Mouse (Mus musculus): Measurements from ENCODE around the gene Pcnp.
"Not testable (repeated sequence)": the region's sequence is repeated elsewhere in the genome, so short reads cannot be mapped to it uniquely, and the experiment has no call there.

Pcnp gene

DNA sequence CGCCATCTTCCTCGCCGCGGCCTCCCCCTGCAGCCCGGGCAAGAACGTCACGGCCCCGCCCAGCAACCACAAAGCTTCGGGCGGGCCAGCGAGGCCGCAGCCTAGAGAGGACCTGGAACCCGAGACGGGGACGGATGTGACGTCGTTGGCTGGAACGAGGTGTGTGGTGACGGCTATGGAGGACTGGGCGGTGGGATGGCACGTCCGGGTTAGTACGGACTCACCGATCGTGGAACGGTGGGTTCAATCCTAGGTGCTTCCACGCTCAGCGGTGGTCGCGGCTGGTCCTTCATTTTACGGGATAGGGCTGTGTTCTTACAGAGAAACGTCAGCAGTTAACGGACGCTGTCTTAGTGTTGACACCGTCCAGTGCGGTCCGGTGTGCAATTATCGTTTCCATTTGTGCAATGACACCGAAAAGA, at the start of gene Pcnp:
Pcnp (minus strand) TSS at position 79 of the 422 bp plus-strand sequence.
- peak; percentile 96 to 99 for DNase-seq (ENCODE audit: low spot score in 2 of 2)

DNA sequence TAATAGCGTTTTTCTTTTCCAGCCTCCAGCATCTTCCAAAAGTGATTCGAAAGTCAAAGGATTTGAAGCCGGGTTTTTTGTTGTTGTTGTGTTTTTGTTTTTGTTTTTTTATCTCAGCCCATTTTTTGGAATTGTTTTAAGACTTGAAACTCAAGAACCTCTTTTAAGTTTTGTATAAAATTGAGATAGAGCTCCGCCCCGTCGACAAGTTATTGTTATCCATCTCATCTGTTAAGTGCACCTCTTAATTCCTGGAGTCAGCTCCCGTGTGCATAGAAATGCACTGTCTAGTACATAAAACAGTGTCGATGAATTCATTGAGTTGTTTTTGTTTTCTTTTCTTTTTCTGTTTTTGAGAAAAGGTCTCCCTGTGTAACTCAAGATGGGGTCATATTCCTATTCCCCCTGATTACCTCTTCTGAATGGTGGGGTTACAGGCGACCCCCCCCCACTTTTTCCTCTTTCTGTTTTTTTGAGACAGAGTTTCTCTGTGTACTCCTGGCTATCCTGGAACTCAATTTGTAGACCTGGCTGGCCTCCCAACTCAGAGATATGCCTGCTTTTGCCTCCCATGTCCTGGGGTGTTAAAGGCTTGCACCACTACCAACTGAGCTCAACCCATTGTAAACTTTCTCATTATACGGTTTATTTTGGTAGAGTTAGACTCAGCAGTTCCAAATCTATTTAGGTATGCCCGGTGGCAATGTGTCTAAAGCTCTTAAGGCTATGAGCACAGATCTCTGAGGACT, 46.8 kb upstream of the Pcnp start:
- no peak for DNase-seq (ENCODE audit: low spot score in 2 of 2)

DNA sequence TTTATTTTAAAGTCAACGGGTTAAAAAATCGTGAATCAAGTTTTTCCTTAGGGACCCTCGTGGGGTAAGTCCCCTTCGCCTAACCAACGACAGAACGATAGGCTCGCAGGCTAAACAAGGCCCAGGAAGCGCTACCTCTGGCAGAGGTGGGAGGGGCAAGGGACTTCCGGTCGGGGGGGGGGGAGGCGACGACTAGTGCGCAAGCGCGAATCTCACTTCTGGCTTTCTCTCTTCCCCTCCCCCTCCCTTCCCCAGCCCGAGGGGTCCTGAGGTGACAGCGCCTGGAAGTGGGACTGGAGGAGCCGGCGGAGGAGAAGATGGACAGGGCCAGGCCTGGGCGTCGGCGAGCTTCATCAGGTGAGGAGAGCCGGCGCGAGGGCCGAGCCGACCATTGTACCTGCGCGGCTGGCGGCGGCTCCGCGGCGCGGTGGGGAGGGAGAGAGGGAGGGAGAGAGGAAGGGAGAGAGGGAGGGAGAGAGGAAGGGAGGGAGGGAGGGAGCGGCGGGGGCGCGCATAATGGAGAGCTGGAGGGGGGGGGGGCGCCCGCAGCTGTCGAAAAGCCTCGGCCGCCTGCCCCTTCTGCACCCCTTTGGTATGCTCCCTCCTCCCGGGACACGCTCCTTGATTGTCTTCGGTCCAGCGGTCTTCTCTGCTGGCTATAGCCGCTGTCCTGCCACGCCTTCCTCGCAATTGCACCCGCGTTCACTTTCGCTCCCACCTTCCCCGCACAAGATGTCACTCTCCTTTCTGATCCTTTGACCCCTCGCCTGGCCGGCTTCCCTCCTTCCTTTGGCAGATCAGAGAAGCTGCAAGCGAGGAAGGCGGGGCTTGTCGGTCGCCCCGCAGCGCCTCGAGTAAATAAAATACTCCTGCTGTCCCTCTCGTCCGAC, 45.9 kb upstream of the Pcnp start:
- peak; percentile 78 to 80 for DNase-seq (ENCODE audit: low spot score in 2 of 2)

DNA sequence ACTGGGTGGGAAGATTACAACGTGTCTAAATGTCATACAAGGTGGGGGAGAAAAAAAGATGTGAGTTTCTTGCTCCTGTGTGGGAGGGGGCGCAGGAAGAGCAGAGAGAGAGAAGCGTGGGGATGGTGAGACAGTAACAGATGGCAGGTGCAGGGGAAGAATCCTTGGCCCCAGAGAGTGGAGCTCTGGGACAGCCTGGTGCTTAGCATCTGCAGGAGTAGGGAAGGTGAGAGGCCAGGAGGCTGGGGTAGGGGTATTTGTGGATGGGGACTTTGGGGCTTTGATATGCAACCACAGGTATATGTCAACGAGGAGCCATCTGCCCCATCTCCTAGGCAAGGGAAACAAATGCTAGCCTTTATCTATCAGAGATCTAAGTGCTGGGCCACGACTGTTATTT, 45.0 kb upstream of the Pcnp start:
- no peak for DNase-seq (ENCODE audit: low spot score in 2 of 2)

GRCm38 (mm10) chr16:56074122-56074521, 44.6 kb upstream of the Pcnp start:
- no peak for DNase-seq (ENCODE audit: low spot score in 2 of 2)

DNA sequence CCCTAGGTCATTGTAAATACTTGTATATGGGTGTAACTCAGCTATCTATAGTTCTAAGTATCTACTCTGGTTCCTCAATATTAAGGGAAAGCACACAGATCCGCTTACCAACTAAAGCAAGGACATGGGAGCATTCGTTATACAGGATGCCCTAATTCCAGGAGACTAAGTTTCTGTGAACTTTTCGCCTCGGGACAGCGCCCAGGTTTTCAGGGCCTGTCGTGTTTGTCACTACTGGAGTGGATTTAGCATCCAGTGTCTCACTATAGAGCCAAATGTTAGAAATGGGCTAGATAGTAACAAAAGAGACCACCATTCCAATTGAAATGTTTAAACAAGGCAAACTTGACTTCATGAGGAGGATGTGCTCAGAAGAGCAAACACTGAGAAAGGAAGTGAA, 43.6 kb upstream of the Pcnp start:
- DNase-seq (ENCODE audit: low spot score in 2 of 2): not testable (repeated sequence)

GRCm38 (mm10) chr16:56072533-56072932, 43.0 kb upstream of the Pcnp start:
- DNase-seq (ENCODE audit: low spot score in 2 of 2): no peak

DNA sequence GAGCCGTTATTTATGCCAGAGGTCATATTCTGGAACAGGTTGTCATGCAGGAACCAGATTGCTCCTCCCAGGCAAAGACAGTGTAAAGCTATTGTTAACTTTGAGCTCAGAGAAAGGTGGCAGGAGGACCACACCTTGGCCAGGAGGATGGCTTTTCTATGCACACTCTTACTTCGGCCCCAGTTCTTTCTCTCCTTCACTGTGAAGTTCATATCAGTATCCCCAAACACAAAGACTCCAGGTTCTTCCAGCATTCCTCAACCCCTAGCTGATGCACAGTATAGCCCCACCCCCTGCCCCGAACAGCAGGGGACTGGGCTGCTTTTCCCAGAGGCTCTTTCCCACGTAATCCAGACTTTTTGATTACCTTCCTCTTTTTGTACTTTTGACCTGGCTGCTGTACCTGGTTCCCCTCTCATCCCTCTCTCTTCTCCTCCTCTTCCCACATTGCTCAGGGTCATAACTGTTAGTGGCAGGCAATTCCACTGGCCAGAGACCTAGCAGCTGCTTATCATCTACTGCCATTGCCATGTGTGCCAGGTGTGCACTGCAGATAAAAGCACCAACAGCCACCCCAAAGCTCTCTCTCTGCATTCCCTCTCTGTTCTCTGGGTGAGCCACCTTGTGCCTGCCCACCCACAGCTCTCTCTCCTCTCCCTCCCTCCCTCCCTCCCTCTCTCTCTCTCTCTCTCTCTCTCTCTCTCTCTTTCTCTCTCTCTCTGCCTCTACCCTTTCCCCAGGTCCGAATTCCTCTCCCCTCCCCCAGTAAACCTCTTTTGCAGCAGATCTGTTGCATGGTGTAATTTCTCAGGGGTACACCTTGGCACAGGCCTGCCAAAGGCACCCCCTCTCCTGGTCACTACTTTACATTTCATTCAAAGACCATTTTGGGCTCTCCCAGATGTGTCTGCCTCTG, 42.0 kb upstream of the Pcnp start:
- DNase-seq (ENCODE audit: low spot score in 2 of 2): no peak

- no peak for DNase-seq (ENCODE audit: low spot score in 2 of 2)
Measured at GRCm38 (mm10) chr16:56068523-56069070, 39.1 kb upstream of the Pcnp start.

DNA sequence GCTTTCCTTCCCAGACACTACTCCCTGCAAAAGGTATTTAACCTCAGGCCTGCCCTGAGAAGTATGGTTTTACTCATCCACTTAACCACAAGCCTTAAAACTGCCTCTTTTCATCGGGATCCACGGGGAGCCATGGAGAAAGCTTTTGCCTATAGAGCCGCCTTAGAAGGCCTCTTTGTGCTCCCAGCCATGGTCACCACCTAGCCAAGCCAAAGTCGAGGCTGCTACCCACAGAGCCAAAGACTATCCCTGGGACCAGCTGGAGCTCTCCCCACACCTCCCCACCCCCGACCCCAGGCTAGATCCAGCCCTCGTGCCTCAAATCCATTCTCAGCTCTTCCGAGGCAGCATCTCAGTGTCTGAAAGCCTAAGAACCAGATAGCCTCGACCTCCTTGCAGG, 36.6 kb upstream of the Pcnp start:
- no peak for DNase-seq (ENCODE audit: low spot score in 2 of 2)

DNA sequence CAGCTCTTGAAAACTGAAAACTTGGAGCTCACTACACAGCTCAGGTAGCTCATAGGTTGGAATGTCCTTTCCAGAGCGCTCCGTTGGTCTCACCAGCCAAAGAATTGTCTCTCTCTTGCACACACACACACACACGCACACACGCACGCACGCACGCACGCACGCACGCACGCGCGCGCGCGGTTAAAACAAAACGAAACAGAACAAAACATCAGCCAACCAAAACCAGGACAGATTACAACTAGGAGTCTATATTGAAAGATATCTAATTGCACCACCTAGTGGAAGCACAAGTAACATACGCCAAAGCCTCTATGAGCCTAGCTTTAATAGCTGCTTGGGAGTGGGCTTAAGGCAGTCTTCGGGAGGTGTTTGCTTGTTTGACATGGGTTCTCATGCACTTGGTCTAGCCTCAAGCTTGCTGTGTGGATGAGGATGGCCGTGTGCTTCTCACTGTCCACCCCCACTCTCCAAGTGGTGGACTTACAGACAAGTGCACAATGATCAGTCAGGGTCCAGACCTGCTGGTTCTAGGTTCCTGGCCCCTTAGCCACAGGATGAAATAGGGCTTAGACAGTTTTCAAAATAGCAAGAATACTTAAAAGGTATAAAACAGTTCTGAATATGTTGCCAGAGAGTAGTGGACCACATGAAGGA, 34.9 kb upstream of the Pcnp start:
- peak in 1 of 2 experiments; percentile 38 for DNase-seq (ENCODE audit: low spot score in 2 of 2)

GRCm38 (mm10) chr16:56062981-56063380, 33.4 kb upstream of the Pcnp start:
- no peak for DNase-seq (ENCODE audit: low spot score in 2 of 2)

GRCm38 (mm10) chr16:56061995-56062594, 32.6 kb upstream of the Pcnp start:
- DNase-seq (ENCODE audit: low spot score in 2 of 2): no peak

DNA sequence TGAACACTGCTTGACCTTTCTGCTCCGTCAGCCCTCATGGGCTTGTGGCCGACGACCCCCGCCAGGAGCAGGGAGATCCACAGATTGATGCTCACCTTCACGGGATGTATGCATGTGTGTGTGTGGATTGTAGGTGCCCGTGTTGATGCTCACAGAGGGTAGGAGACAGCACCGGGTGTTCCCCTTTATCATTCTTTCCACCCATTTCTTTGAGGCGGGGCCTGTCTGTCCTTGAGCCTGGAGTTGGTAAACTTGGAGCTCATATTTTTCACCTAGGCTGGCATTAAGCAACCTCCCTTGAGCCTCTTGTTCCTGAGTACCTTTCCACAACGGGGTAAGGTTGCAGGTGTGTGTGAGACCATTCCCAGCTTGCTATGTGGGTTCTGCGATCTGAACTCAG, 28.6 kb upstream of the Pcnp start:
- no peak for DNase-seq (ENCODE audit: low spot score in 2 of 2)

DNA sequence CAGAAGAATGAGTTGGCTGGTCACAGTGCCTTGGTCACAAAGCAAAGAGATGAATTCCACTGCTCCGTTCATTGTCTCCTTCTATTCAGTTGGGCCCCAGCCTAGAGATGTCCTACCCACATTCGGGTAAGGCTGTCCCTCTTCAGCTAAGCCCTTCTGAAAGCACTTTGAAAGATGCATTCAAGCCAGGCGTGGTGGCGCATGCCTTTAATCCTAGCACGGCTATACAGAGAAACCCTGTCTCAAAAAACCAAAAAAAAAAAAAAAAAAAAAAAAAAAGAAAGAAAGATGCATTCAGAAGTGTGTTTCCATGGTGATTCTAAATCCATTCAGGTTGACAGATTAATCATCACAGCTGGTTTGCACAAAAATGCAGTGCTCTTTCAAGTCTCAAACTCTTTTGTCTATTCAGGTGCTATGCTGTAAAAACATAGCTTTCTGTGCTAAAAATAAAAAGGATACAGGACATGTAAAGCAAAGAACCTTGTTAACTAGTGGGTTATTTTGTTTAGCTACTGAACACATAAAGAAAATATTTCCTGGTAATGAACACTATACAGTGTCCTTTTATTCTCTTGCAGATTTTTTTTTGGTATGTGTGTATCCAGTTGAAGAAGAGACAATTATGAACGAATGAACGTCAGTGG, 27.5 kb upstream of the Pcnp start:
- no peak for DNase-seq (ENCODE audit: low spot score in 2 of 2)

DNA sequence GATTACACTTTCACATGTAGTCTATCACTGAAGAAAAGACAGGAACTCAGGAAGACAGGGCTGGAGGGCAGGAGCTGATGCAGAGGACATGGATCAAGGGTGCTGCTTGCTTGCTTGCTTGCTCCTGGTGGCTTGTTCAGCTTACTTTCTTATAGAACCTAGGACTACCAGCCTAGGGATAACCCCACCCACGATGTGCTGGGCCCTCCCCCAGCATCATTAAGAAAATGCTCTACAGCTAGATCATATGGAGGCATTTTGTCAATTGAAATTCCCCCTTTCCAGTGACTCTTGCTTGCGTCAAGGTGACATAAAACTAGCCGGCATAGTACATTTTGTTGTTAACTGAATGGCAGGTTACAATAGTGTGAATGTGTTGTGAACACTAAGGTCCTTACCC, 26.4 kb upstream of the Pcnp start:
- DNase-seq (ENCODE audit: low spot score in 2 of 2): no peak

DNA sequence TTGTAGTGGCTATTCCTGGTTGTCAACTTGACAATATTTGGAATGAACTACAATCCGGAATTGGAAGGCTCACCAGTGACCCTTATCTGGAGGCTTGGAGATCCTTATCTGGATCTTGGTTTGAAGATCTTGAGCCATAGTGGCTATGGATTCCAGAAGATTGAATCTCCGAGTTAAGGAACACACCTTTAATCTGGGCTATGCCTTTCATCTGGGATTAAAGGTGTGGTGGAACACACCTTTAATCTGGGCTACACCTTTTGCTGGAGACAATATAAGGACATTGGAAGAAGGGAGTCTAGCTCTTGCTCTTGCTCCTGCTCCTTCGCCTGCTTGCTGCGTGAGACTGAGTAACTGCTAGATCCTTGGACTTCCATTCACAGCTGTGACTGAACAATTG, 18.5 kb upstream of the Pcnp start, which contains the start of gene Senp7:
Senp7 (plus strand) TSS at position 301 of the 400 bp plus-strand sequence.
- DNase-seq (ENCODE audit: low spot score in 2 of 2): not testable (repeated sequence)

GRCm38 (mm10) chr16:56038090-56038489, 8.6 kb upstream of the Pcnp start:
- no peak for DNase-seq (ENCODE audit: low spot score in 2 of 2)

DNA sequence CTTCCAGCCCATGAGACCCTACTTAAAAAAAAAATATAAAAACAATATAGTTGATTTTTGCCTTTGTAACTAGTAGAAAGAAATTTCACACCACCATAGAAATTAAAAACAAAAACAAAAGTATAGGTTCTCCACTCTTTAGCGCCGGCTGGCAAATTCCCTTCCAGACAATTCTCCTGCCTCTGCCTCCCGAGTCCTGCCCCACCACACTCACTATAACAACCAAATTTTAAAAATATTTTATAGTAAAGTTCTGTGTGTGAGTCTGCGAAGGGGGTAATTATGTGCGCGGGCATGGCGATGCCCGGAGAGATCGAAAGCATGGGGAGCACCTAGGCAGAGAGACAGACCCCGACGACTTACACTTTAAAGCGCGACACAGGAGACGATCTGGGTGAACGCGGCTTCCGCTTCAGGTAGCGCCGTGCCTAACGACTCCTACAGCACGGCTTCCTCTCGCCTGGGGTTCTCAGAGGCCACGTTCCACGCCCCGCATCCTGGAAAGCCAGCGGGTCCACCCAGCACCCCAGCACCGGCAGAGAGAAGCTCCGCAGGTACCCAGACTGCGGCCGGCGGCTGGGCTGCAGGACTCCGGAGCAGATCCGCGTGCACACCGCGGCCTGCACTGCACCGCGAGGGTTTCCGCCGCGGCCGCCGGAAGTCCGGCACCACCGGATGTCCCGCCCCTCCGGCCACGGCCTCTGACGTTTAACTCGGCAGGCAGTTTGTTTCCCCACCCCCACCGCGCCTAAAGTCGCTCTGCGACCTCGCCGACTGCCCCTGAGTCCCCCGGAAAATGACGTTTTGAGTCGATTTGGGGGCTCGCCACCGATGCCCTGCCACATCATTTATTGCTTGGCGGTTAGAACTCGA, 7.8 kb upstream of the Pcnp start, which contains the start of gene Trmt10c:
Trmt10c (minus strand) TSS at position 682 of the 873 bp plus-strand sequence.
- peak; percentile 87 to 93 for DNase-seq (ENCODE audit: low spot score in 2 of 2)

Data from urinary bladder, postnatal 4 days (tissue).